Mouse (Mus musculus): ENCODE measurements around the gene A030003K21Rik. TPM values are rescaled to one million over a fixed set of nuclear protein-coding genes. Genes with fewer than 3 reads are reported as not detected.
"Not testable (repeated sequence)": the region's sequence is repeated elsewhere in the genome, so short reads cannot be mapped to it uniquely, and the experiment has no call there.

The A030003K21Rik gene
- polyA plus RNA-seq, 1 experiment from 2014 or later: not detected

- H3K9ac ChIP-seq: no peak overlapping the region
- 64% methylated on average over 3 of the region's 3 CpGs for WGBS
- H3K4me3 ChIP-seq: no peak overlapping the region
- H3K27me3 ChIP-seq (replicated peaks): no peaks in the 10 kb centered on the region
- H3K36me3 ChIP-seq: no peaks in the 10 kb centered on the region
- no peak for ATAC-seq (ENCODE audit: extremely low read depth, insufficient number of reproducible peaks, low FRiP score, low TSS enrichment)
- no peak overlapping the region for H3K27ac ChIP-seq (replicated peaks)
- H3K4me1 ChIP-seq: peaks cover 8% of the 10 kb centered on the region
- no peaks in the 10 kb centered on the region for H3K9me3 ChIP-seq
- H3K4me2 ChIP-seq: no peak overlapping the region
Observed at GRCm38 (mm10) chr1:82966413-82966812, 23.2 kb upstream of the A030003K21Rik start.

- ATAC-seq (ENCODE audit: extremely low read depth, insufficient number of reproducible peaks, low FRiP score, low TSS enrichment): no peak
- Histone ChIP-seq H3K9me3 (no peaks in the 10 kb centered on the region), H3K27ac (replicated peaks) (no peak within 1 kb of the TSS), H3K9ac (no peak within 1 kb of the TSS), H3K4me1 (peaks cover 4% of the 10 kb centered on the region; the same call in 1 of the 2 replicates), H3K36me3 (no peaks in the 10 kb centered on the region), H3K4me2 (no peak within 1 kb of the TSS), H3K27me3 (replicated peaks) (no peaks in the 10 kb centered on the region), H3K4me3 (no peak within 1 kb of the TSS)
- WGBS: 82% methylated on average over 11 of the region's 11 CpGs
Observed at GRCm38 (mm10) chr1:82959870-82960385, 16.7 kb upstream of the A030003K21Rik start, which contains the start of gene Gm47955. Gm47955 (plus strand) TSS chr1:82960286.

- H3K36me3 ChIP-seq; H3K27ac ChIP-seq (replicated peaks); ATAC-seq (ENCODE audit: extremely low read depth, insufficient number of reproducible peaks, low FRiP score, low TSS enrichment); H3K27me3 ChIP-seq (replicated peaks); H3K9me3 ChIP-seq; H3K9ac ChIP-seq; H3K4me2 ChIP-seq; H3K4me1 ChIP-seq; H3K4me3 ChIP-seq: not testable (repeated sequence)
Observed at GRCm38 (mm10) chr1:82955913-82956312, 12.7 kb upstream of the A030003K21Rik start, which contains the start of gene Gm7544. Gm7544 (minus strand) TSS chr1:82956013.

- Histone ChIP-seq H3K9ac (no peak overlapping the region), H3K36me3 (no peaks in the 10 kb centered on the region), H3K4me1 (peaks cover 3% of the 10 kb centered on the region; the same call in 1 of the 2 replicates), H3K9me3 (no peaks in the 10 kb centered on the region), H3K27ac (replicated peaks) (no peak overlapping the region), H3K4me2 (no peak overlapping the region), H3K4me3 (no peak overlapping the region), H3K27me3 (replicated peaks) (no peaks in the 10 kb centered on the region)
- WGBS: 81% methylated on average over 2 of the region's 2 CpGs
- ATAC-seq (ENCODE audit: extremely low read depth, insufficient number of reproducible peaks, low FRiP score, low TSS enrichment): no peak
Observed at GRCm38 (mm10) chr1:82948601-82949000, 5.4 kb upstream of the A030003K21Rik start.

GRCm38 (mm10) chr1:82946029-82946428, 2.8 kb upstream of the A030003K21Rik start:
- not testable (repeated sequence) for H3K9ac ChIP-seq; ATAC-seq (ENCODE audit: extremely low read depth, insufficient number of reproducible peaks, low FRiP score, low TSS enrichment)
- 100% methylated on average over 2 of the region's 2 CpGs for WGBS

GRCm38 (mm10) chr1:82942505-82942904, 683 bp downstream of the A030003K21Rik start:
- H3K27me3 ChIP-seq (replicated peaks); H3K4me3 ChIP-seq; ATAC-seq (ENCODE audit: extremely low read depth, insufficient number of reproducible peaks, low FRiP score, low TSS enrichment); H3K36me3 ChIP-seq; H3K4me1 ChIP-seq; H3K4me2 ChIP-seq; H3K27ac ChIP-seq (replicated peaks); H3K9ac ChIP-seq: not testable (repeated sequence)
- peaks cover 17% of the 10 kb centered on the region for H3K9me3 ChIP-seq
- 88% methylated on average over 2 of the region's 2 CpGs for WGBS

More at GRCm38 (mm10) chr1:82946029-82946428, 2.8 kb upstream of the A030003K21Rik start:
- not testable (repeated sequence) for H3K4me1 ChIP-seq; H3K4me2 ChIP-seq; H3K36me3 ChIP-seq; H3K27me3 ChIP-seq (replicated peaks); H3K27ac ChIP-seq (replicated peaks); H3K9me3 ChIP-seq; H3K4me3 ChIP-seq

- Histone ChIP-seq H3K36me3 (no peaks in the 10 kb centered on the region), H3K4me2 (no peak overlapping the region), H3K27ac (replicated peaks) (no peak overlapping the region), H3K27me3 (replicated peaks) (no peaks in the 10 kb centered on the region), H3K4me1 (no peaks in the 10 kb centered on the region), H3K9ac (no peak overlapping the region), H3K9me3 (peaks cover 17% of the 10 kb centered on the region), H3K4me3 (no peak overlapping the region)
- ATAC-seq (ENCODE audit: extremely low read depth, insufficient number of reproducible peaks, low FRiP score, low TSS enrichment): no peak
- 87% methylated on average over 5 of the region's 5 CpGs for WGBS
Observed at GRCm38 (mm10) chr1:82938666-82939065, 4.5 kb downstream of the A030003K21Rik start.

GRCm38 (mm10) chr1:82931326-82931725, 11.9 kb downstream of the A030003K21Rik start, which contains the start of gene Gm6217:
Gm6217 (minus strand) TSS chr1:82931399.
- H3K36me3 ChIP-seq; ATAC-seq (ENCODE audit: extremely low read depth, insufficient number of reproducible peaks, low FRiP score, low TSS enrichment); H3K4me3 ChIP-seq; H3K9ac ChIP-seq; H3K4me2 ChIP-seq; H3K4me1 ChIP-seq; H3K27ac ChIP-seq (replicated peaks); H3K27me3 ChIP-seq (replicated peaks); H3K9me3 ChIP-seq: not testable (repeated sequence)
- no CpG with 5 or more reads among the region's 6 CpGs for WGBS

- H3K9ac ChIP-seq; H3K9me3 ChIP-seq; H3K27me3 ChIP-seq (replicated peaks); ATAC-seq (ENCODE audit: extremely low read depth, insufficient number of reproducible peaks, low FRiP score, low TSS enrichment); H3K4me1 ChIP-seq; H3K4me3 ChIP-seq; H3K36me3 ChIP-seq; H3K27ac ChIP-seq (replicated peaks); H3K4me2 ChIP-seq: not testable (repeated sequence)
- 73% methylated on average over 1 of the region's 3 CpGs for WGBS
Observed at GRCm38 (mm10) chr1:82930558-82930957, 12.6 kb downstream of the A030003K21Rik start.

GRCm38 (mm10) chr1:82924650-82925049, 18.5 kb downstream of the A030003K21Rik start, which contains the start of gene A030014E15Rik:
A030014E15Rik (plus strand) TSS chr1:82924917.
- Histone ChIP-seq H3K36me3 (no peaks in the 10 kb centered on the region), H3K4me3 (no peak within 1 kb of the TSS), H3K4me1 (no peaks in the 10 kb centered on the region), H3K27ac (replicated peaks) (no peak within 1 kb of the TSS), H3K9ac (no peak within 1 kb of the TSS), H3K27me3 (replicated peaks) (no peaks in the 10 kb centered on the region), H3K4me2 (no peak within 1 kb of the TSS), H3K9me3 (no peaks in the 10 kb centered on the region)
- 86% methylated on average over 6 of the region's 6 CpGs for WGBS
- no peak for ATAC-seq (ENCODE audit: extremely low read depth, insufficient number of reproducible peaks, low FRiP score, low TSS enrichment)

GRCm38 (mm10) chr1:82913434-82913833, 29.8 kb downstream of the A030003K21Rik start:
- not testable (repeated sequence) for H3K36me3 ChIP-seq

GRCm38 (mm10) chr1:82913025-82913424, 30.2 kb downstream of the A030003K21Rik start, which contains the start of gene A030005L19Rik:
A030005L19Rik (plus strand) TSS chr1:82913325.
- no peak within 1 kb of the TSS for H3K4me2 ChIP-seq
- no peaks in the 10 kb centered on the region for H3K4me1 ChIP-seq
- H3K9ac ChIP-seq: no peak within 1 kb of the TSS
- ATAC-seq (ENCODE audit: extremely low read depth, insufficient number of reproducible peaks, low FRiP score, low TSS enrichment): no peak
- no peaks in the 10 kb centered on the region for H3K9me3 ChIP-seq
- H3K4me3 ChIP-seq: no peak within 1 kb of the TSS
- H3K36me3 ChIP-seq: peaks cover 3% of the 10 kb centered on the region; the same call in 1 of the 2 replicates
- WGBS: 68% methylated on average over 2 of the region's 3 CpGs
- no peaks in the 10 kb centered on the region for H3K27me3 ChIP-seq (replicated peaks)
- H3K27ac ChIP-seq (replicated peaks): no peak within 1 kb of the TSS

More at GRCm38 (mm10) chr1:82913434-82913833, 29.8 kb downstream of the A030003K21Rik start:
- not testable (repeated sequence) for H3K27ac ChIP-seq (replicated peaks); H3K4me1 ChIP-seq; H3K27me3 ChIP-seq (replicated peaks); H3K9ac ChIP-seq; H3K4me2 ChIP-seq; ATAC-seq (ENCODE audit: extremely low read depth, insufficient number of reproducible peaks, low FRiP score, low TSS enrichment); H3K4me3 ChIP-seq; H3K9me3 ChIP-seq
- 100% methylated on average over 1 of the region's 5 CpGs for WGBS
